Mouse (Mus musculus): ENCODE measurements at regions not wholly inside any gene's neighbourhood (a gene's known extent, or its start where the extent isn't known, plus 50 kb on each side); places are given as distances from the start of the nearest gene placed in this dataset.
A peak's percentile ranks its signal among the peaks of the same experiment; 100 is the strongest.

- peaks cover 16% of the 10 kb centered on the region for H3K4me1 ChIP-seq
- H3K36me3 ChIP-seq = no peaks in the 10 kb centered on the region
- no peaks in the 10 kb centered on the region for H3K27me3 ChIP-seq
- no peak overlapping the region for H3K27ac ChIP-seq (replicated peaks)
- WGBS = 20% methylated on average over 19 of the region's 19 CpGs
- H3K9ac ChIP-seq (replicated peaks) = peak overlapping the region; percentile 25; the same call in 1 of the 2 replicates
- ATAC-seq (replicated peaks) = no peak
- H3K9me3 ChIP-seq = no peaks in the 10 kb centered on the region
- peak overlapping the region; percentile 46 for H3K4me2 ChIP-seq (replicated peaks)
- H3K4me3 ChIP-seq = peak overlapping the region; percentile 27
Measured at GRCm38 (mm10) chr8:112427721-112428389, 142.0 kb upstream of the Cntnap4 start.

GRCm38 (mm10) chr8:112411968-112412367, 157.9 kb upstream of the Cntnap4 start:
- H3K4me2 ChIP-seq (replicated peaks) = no peak overlapping the region
- 89% methylated on average over 5 of the region's 5 CpGs for WGBS

GRCm38 (mm10) chr8:112411213-112411612, 158.6 kb upstream of the Cntnap4 start:
- H3K9me3 ChIP-seq = no peaks in the 10 kb centered on the region
- no peaks in the 10 kb centered on the region for H3K27me3 ChIP-seq
- no peak overlapping the region for H3K4me3 ChIP-seq
- H3K4me2 ChIP-seq (replicated peaks) = no peak overlapping the region
- H3K9ac ChIP-seq (replicated peaks) = no peak overlapping the region
- H3K4me1 ChIP-seq = peaks cover 2% of the 10 kb centered on the region; the same call in 1 of the 2 replicates
- no peaks in the 10 kb centered on the region for H3K36me3 ChIP-seq
- 27% methylated on average over 6 of the region's 6 CpGs for WGBS
- no peak for ATAC-seq (replicated peaks)
- no peak overlapping the region for H3K27ac ChIP-seq (replicated peaks)

More at GRCm38 (mm10) chr8:112411968-112412367, 157.9 kb upstream of the Cntnap4 start:
- ATAC-seq (replicated peaks) = no peak
- H3K36me3 ChIP-seq = no peaks in the 10 kb centered on the region
- no peak overlapping the region for H3K9ac ChIP-seq (replicated peaks)
- no peaks in the 10 kb centered on the region for H3K27me3 ChIP-seq
- H3K4me1 ChIP-seq = peaks cover 2% of the 10 kb centered on the region; the same call in 1 of the 2 replicates
- no peak overlapping the region for H3K4me3 ChIP-seq
- no peak overlapping the region for H3K27ac ChIP-seq (replicated peaks)
- no peaks in the 10 kb centered on the region for H3K9me3 ChIP-seq

- H3K9me3 ChIP-seq = no peaks in the 10 kb centered on the region
- H3K36me3 ChIP-seq = no peaks in the 10 kb centered on the region
- no peak overlapping the region for H3K4me2 ChIP-seq (replicated peaks)
- peaks cover 2% of the 10 kb centered on the region; the same call in 1 of the 2 replicates for H3K4me1 ChIP-seq
- no peak overlapping the region for H3K27ac ChIP-seq (replicated peaks)
- ATAC-seq (replicated peaks) = no peak
- no peak overlapping the region for H3K9ac ChIP-seq (replicated peaks)
- 63% methylated on average over 9 of the region's 9 CpGs for WGBS
- no peaks in the 10 kb centered on the region for H3K27me3 ChIP-seq
- no peak overlapping the region for H3K4me3 ChIP-seq
Measured at GRCm38 (mm10) chr8:112408211-112408735, 161.6 kb upstream of the Cntnap4 start.

GRCm38 (mm10) chr8:112404087-112404486, 165.8 kb upstream of the Cntnap4 start:
- no peaks in the 10 kb centered on the region for H3K9me3 ChIP-seq
- no peak for ATAC-seq (replicated peaks)
- peaks cover 2% of the 10 kb centered on the region; the same call in 1 of the 2 replicates for H3K4me1 ChIP-seq
- H3K27me3 ChIP-seq = no peaks in the 10 kb centered on the region
- H3K9ac ChIP-seq (replicated peaks) = no peak overlapping the region
- no peak overlapping the region for H3K27ac ChIP-seq (replicated peaks)
- WGBS = 19% methylated on average over 2 of the region's 2 CpGs
- no peak overlapping the region for H3K4me2 ChIP-seq (replicated peaks)
- no peaks in the 10 kb centered on the region for H3K36me3 ChIP-seq
- no peak overlapping the region for H3K4me3 ChIP-seq

GRCm38 (mm10) chr8:112397438-112397837, 172.4 kb upstream of the Cntnap4 start:
- 3% methylated on average over 2 of the region's 2 CpGs for WGBS
- H3K36me3 ChIP-seq = no peaks in the 10 kb centered on the region
- ATAC-seq (replicated peaks) = 0 out of 2 replicates have a peak, but pooled peaks have one; percentile 51

GRCm38 (mm10) chr8:112390108-112390507, 179.7 kb upstream of the Cntnap4 start:
- no peaks in the 10 kb centered on the region for H3K4me1 ChIP-seq
- 88% methylated on average over 4 of the region's 4 CpGs for WGBS
- H3K9ac ChIP-seq (replicated peaks) = no peak overlapping the region
- H3K4me2 ChIP-seq (replicated peaks) = no peak overlapping the region
- no peak overlapping the region for H3K27ac ChIP-seq (replicated peaks)
- H3K36me3 ChIP-seq = no peaks in the 10 kb centered on the region
- ATAC-seq (replicated peaks) = no peak
- H3K9me3 ChIP-seq = no peaks in the 10 kb centered on the region
- no peaks in the 10 kb centered on the region for H3K27me3 ChIP-seq
- H3K4me3 ChIP-seq = no peak overlapping the region

More at GRCm38 (mm10) chr8:112397438-112397837, 172.4 kb upstream of the Cntnap4 start:
- Histone ChIP-seq H3K27me3 (no peaks in the 10 kb centered on the region), H3K27ac (replicated peaks) (no peak overlapping the region), H3K4me1 (no peaks in the 10 kb centered on the region; the same call in 1 of the 2 replicates), H3K9ac (replicated peaks) (no peak overlapping the region), H3K9me3 (no peaks in the 10 kb centered on the region), H3K4me2 (replicated peaks) (no peak overlapping the region), H3K4me3 (no peak overlapping the region)

- Histone ChIP-seq H3K4me1 (peaks cover 4% of the 10 kb centered on the region), H3K9ac (replicated peaks) (no peak overlapping the region), H3K9me3 (no peaks in the 10 kb centered on the region), H3K27ac (replicated peaks) (0 out of 2 replicates have a peak overlapping the region, but pooled peaks have one; percentile 35), H3K4me3 (no peak overlapping the region), H3K4me2 (replicated peaks) (no peak overlapping the region), H3K36me3 (no peaks in the 10 kb centered on the region), H3K27me3 (no peaks in the 10 kb centered on the region)
- ATAC-seq (replicated peaks) = no peak
- 15% methylated on average over 5 of the region's 5 CpGs for WGBS
Measured at GRCm38 (mm10) chr8:112348323-112348722, 221.5 kb upstream of the Cntnap4 start.

GRCm38 (mm10) chr8:112333171-112333570, 236.7 kb upstream of the Cntnap4 start:
- 0 out of 2 replicates have a peak, but pooled peaks cover 6% of the 10 kb centered on the region for H3K4me1 ChIP-seq
- WGBS = 55% methylated on average over 11 of the region's 11 CpGs
- no peaks in the 10 kb centered on the region for H3K36me3 ChIP-seq
- H3K4me2 ChIP-seq (replicated peaks) = no peak overlapping the region
- H3K9me3 ChIP-seq = no peaks in the 10 kb centered on the region
- H3K4me3 ChIP-seq = no peak overlapping the region
- H3K27me3 ChIP-seq = no peaks in the 10 kb centered on the region
- H3K9ac ChIP-seq (replicated peaks) = no peak overlapping the region
- no peak overlapping the region; the same call in 1 of the 2 replicates for H3K27ac ChIP-seq (replicated peaks)
- ATAC-seq (replicated peaks) = no peak

GRCm38 (mm10) chr8:112332021-112332420, 237.8 kb upstream of the Cntnap4 start:
- Histone ChIP-seq H3K4me3 (no peak overlapping the region), H3K27me3 (no peaks in the 10 kb centered on the region), H3K4me2 (replicated peaks) (no peak overlapping the region), H3K9me3 (no peaks in the 10 kb centered on the region), H3K36me3 (no peaks in the 10 kb centered on the region), H3K4me1 (0 out of 2 replicates have a peak, but pooled peaks cover 6% of the 10 kb centered on the region), H3K27ac (replicated peaks) (no peak overlapping the region), H3K9ac (replicated peaks) (no peak overlapping the region)
- WGBS = 88% methylated on average over 10 of the region's 10 CpGs
- ATAC-seq (replicated peaks) = no peak

GRCm38 (mm10) chr8:112309816-112310215, 260.0 kb upstream of the Cntnap4 start:
- Histone ChIP-seq H3K36me3 (no peaks in the 10 kb centered on the region), H3K4me3 (no peak overlapping the region), H3K9me3 (no peaks in the 10 kb centered on the region), H3K27ac (replicated peaks) (no peak overlapping the region), H3K4me2 (replicated peaks) (no peak overlapping the region), H3K27me3 (no peaks in the 10 kb centered on the region), H3K4me1 (peaks cover 11% of the 10 kb centered on the region; the same call in 1 of the 2 replicates), H3K9ac (replicated peaks) (no peak overlapping the region)
- no peak for ATAC-seq (replicated peaks)
- WGBS = 30% methylated on average over 3 of the region's 3 CpGs

- no peak overlapping the region for H3K4me3 ChIP-seq
- H3K36me3 ChIP-seq = no peaks in the 10 kb centered on the region
- H3K27ac ChIP-seq (replicated peaks) = peak overlapping the region; percentile 63
- no peaks in the 10 kb centered on the region for H3K27me3 ChIP-seq
- no peaks in the 10 kb centered on the region for H3K9me3 ChIP-seq
- ATAC-seq (replicated peaks) = peak; percentile 81
- peaks cover 11% of the 10 kb centered on the region; the same call in 1 of the 2 replicates for H3K4me1 ChIP-seq
- WGBS = 68% methylated on average over 6 of the region's 6 CpGs
- no peak overlapping the region for H3K9ac ChIP-seq (replicated peaks)
- H3K4me2 ChIP-seq (replicated peaks) = no peak overlapping the region
Measured at GRCm38 (mm10) chr8:112308354-112308753, 261.5 kb upstream of the Cntnap4 start.

Data from forebrain, embryonic 15.5 days (tissue).